Mouse (Mus musculus): Measurements from ENCODE around the gene Abca17.

Gene Abca17

DNA sequence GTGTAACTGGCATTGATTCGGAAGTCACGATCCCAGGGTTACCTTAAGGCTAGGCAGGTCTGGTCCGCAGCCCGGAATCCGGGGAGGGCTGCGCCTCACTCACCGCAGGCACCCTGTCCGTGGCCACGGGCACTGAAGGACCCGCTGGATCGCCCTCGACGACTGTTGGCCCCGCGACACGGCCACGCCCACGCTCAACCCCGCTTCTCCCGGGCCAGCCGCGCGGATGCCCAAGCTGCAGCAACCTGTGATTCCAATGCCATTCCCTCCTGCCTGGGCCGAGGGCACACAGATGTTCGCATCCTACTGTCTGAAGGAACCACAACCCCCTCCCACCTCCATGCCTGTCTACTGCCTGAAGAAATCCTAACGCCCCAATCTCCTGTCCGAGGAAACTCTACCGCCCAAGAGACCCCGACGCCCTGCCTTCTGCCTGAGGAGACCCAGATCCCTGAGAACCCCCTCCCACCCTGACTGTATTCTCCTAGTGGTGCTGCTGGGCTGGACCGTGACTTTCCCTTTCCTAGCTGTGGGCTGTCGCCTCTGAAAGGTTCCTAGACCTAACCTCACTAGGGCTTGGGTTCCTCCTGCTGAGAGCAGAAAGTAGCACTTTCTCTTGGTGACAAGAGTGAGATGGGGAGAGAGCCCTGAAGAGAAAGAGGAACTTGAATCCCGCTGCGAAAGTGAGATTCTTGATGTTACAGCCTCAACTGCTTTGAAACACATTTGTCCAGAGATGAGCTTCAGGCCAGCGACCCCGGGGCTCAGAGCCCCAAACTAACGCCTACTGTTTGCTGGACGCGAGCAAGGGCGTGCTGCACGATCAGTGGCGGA is at the start of gene Abca17:
Gene Abca17, minus strand, starts transcription at position 143 of the 834 bp plus-strand sequence.
- peak; percentile 28 for DNase-seq

DNA sequence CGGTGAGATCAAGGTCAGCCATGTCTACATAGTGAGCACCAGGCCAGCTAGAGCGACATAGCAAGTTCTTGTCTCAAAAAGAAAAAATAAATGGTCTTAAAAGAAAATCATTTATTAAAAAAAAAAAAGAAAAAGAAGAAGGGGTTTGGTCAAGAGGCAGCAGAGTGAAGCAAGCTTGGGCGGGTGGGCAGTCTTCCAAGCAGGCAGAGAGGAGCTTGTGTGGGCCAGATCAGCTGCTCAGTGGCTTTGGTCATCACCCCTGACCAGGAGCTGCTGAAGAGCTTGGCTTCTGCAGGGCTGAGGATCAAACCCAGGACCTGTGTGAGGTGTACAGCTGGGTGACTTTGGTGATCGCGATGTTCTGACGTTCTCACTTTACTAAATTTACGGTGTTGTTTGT is 43.6 kb upstream of the Abca17 start:
- no peak for DNase-seq

DNA sequence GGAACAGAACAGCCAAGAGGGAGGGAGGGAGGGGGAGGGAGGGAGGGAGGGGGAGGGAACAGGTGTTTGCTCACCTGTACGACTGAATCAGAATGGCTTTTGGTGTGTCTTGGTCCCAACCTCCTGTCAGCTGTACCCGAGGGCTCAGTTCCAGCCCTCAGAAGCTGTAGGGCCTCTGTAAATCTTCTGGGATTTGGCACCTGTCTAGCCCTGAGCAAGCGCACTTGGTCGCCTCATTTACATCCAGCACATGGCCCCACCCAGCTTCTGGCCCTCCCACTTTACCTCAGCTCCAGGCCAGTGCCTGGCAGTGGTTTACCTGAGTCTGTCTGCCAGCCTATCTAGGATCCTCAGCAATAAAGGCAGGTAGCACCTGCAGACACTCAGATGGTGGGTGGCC is 42.7 kb upstream of the Abca17 start:
- no peak for DNase-seq

GRCm38 (mm10) chr17:24391149-24391548 is 40.3 kb upstream of the Abca17 start:
- peak; percentile 23 for DNase-seq

- peak; percentile 47 for DNase-seq
Observed at GRCm38 (mm10) chr17:24389865-24390264, 39.0 kb upstream of the Abca17 start.

DNA sequence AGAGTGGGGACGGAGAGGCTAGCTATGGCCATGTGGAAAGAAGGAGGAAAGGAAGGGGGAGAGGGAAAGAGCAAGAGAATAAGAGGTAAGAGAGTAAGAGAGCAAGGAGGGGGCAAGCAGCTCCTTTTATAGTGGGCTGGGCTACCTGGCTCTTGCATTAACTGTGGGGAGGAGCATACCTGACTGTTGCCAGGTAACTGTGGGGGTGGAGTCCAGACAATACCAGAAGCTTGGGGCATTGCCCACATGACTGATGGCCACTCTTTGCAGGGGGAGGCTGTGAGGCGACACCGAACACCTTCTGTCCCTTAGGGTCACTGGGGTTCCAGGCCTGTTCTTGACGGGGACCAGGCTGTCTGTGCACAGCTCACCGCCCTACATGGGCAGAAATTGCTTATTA is 37.8 kb upstream of the Abca17 start:
- no peak for DNase-seq

GRCm38 (mm10) chr17:24383789-24384188 is 32.9 kb upstream of the Abca17 start:
- no peak for DNase-seq

DNA sequence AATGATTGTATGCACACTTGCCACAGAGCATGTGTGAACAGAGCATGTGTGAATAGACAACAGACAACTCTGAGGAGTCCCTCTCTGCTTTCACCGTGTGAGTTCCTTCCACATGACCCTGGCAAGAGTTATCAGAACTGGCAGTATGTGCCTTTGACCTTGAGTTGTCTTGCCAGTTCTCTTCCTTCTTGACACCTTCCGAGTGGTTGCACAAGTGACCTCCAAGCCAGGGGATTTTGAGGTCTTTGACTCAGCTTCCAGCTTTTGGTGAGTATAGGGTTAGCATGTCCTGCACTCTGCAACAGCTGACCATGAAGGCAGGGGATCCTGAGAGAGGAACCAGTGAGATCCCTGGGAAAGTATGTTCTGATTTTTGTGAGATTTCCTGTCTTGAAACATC is 27.6 kb upstream of the Abca17 start:
- no peak for DNase-seq

DNA sequence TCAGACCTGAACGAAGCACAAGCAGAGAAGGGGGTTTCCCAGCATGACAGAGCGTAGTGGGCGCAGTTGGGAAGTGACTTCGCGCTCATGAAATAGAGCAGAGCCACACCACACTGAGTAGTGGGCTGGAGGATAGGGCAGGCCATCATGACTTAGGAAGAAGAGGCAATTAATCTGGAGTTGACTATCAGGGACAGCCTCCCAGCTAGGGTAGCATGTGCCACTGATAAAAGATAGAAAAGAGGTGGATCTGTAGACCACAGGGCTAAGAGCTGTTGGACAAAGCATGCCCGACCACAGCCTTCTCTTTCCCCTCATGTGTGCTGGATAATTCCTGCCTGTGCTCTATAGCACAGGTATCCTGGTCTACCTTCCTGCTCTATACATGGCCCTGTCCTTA is 25.0 kb upstream of the Abca17 start:
- no peak for DNase-seq

GRCm38 (mm10) chr17:24375094-24375712 is 24.3 kb upstream of the Abca17 start:
- DNase-seq: no peak

GRCm38 (mm10) chr17:24365863-24366262 is 15.0 kb upstream of the Abca17 start:
- DNase-seq: no peak

GRCm38 (mm10) chr17:24364461-24364860 is 13.6 kb upstream of the Abca17 start:
- no peak for DNase-seq

DNA sequence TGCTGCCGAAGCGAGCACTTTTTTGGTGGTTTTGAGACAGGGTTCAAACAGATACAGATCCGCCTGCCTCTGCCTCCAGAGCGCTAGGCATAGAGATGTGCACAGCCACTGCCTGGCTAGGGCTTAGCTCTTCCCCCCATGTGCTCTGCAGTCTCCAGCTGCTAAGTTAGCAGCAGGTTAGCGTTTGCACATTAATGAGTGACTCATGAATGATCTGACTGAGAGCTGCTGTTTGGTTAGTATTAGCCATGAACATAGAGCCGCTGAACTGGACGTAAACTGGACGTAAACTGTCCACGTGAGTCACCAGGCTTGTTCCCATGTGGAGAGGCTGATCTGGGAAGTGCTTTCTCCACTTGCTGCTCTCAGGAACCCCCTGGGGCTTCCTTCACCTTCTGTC is 11.7 kb upstream of the Abca17 start:
- DNase-seq: no peak

DNA sequence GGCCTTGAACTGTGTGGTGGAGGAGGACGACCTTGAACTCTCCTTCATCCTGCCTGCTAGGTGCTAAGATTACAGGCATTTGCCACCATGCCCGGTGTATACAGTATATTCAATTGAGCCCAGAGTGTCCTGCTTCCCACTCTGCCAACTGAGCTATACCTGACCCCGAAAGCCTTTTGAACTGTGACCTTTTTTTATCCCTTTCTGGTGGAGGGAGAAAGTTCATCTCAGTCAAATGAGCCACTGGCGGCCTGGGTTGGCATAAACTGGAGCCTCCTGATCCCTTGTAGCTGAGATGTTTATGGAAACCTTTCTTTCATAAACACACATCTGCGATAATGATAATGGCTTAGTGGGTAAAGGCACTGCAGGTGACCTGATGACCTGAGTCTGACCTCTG is 10.4 kb upstream of the Abca17 start:
- no peak for DNase-seq

DNA sequence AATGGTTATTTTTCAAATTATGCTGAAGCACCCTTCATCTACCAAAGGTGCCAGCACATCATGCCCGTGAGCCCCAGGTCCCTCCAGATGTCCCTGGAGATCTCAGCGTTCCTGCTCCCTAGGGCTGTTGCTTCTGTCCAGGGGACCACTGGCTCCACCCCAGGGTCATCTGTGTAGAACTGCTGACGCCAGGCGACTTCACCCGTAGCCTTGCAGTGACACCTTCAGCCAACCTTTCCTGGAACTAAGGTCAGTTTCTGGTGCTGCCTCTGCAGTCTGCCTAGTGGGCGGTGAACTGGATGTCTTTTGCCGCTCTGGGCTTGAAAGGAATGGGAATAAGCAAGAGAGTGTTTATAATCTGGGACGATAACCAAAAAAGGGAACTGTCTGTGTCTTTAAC is 10.0 kb upstream of the Abca17 start:
- no peak for DNase-seq

DNA sequence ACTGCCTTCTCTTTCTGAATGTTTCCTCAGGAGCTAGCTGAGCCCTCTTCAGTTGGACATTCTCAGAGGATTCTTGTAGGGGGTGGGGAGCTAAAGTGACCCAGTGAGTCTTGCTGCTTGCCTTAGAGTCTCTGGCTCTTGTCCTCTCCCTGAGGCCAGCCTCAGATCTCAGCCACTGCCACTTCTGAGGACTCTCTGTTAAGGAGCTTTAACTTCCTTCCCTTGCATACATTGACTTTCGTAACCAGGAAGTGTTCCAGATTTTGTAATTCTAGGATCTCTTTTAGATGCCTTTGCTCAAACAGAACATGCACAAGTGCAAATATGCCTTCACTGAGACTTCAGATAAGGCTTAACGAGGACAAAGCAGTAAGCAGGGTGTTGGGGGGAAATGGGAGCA is 9.0 kb upstream of the Abca17 start:
- DNase-seq: no peak

GRCm38 (mm10) chr17:24359006-24359405 is 8.1 kb upstream of the Abca17 start:
- DNase-seq: no peak

DNA sequence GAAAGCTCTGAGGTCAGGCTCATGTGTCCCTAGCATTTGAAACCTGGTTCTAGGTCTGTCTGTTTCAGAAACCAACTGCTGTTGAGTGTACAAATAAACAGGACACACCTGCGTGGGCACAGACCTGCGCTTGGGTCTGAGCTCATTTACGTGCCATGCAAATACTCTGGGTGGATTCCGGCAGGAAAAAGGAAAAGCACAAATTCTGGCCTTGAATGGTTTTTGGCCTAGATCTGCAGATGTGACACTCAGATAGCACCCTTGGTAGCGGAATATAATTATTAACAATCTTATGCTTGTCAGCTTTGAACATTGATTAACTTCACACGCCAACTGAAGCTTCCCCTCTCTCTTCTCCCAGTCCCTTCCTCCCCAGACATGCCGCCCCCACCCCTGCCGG is 4.4 kb upstream of the Abca17 start:
- no peak for DNase-seq

- DNase-seq: no peak
Observed at GRCm38 (mm10) chr17:24353960-24354359, 3.1 kb upstream of the Abca17 start.

DNA sequence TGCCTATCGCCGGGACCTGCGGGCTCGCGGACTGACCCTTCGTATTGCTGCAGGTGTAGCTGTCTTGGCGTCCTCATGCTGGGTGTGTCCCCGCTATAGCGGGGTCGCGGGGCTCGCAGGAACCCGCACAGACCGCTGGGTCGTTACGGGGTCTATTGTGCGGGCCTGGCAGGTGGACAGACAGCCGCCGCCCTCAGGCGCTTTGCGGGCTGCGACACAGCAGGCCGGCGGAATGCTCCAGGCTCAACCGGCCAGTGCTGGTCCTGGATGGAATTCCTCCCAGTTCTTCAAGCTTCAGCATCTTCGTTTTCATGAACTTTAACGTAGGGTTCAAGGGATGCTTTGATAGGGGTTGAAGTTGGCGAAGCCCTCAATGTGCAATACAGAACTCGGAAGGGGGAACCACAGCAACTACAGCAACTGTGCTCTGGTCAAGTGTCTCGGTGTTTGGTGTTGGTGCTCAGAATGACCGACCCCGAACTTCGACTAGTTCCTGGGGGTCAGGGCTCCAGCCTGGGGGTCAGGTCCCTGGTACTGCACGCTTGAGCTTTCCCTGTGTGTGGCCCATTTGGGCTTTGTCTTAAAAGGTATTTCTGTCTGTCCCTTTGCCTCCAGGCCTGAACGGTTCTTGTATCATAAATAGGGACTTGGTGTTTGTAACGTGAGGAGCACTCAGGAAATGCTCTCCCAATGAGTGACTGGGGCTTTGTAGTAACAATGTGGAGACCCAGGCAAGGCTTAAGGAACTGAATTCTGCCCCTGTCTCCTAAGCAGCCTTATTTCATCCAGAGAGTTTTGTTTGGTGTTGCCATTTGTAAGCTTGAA is 1.7 kb upstream of the Abca17 start:
- peak; percentile 8 for DNase-seq

DNA sequence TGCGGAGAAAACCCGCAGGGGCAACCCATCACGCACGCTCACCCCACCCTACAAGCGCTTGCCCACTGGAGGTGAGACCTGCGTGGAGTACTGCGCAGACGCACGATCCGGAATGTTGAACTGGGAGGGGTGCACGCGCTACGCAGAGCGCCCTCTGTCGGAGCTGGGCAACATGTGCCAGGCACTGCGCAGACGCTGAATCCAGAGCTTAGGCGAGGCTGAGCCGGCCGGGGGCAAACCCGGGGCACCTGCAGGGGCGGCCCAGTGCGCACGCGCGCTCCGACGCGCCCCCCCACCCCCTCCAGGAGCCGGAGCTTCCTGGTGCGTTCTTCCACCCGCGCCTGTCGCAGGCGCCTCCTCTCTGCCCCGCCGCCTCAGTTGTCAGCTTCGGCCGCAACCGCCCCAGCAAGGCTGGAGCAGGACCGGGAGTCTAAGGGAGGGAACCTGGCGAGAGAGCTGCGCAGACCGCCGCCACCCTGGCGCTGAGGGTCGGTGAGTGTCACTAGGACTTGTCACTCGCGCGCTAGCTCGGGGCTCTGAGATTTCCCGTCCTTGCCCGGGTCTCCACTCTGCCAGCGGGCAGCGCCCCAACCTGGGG is 991 bp upstream of the Abca17 start, which contains the start of gene Abca3:
Gene Abca3, plus strand, starts transcription at position 191 of the 598 bp plus-strand sequence.
- DNase-seq: peak; percentile 98

DNA sequence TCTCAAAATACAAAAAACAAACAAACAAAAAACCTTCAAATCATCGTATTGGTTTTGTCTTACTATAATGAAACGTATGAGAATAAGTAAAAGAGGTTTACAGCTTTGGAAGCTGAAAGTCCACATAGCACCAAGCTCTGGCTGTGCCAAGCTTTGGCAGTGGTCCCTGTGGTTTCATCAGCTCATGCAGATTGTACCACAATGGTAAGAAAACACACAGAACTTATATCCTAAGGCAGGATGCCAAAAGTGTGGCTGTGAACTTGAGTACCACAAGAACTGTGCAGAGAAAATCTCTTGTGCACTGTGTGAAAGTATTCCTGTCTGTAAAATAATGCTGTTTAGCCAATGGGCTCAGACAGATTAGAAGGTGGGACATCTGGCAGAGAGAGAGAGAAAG is 1.7 kb downstream of the Abca17 start:
- no peak for DNase-seq

- DNase-seq: peak; percentile 60
Observed at GRCm38 (mm10) chr17:24346831-24347230, 4.0 kb downstream of the Abca17 start.
